Mouse (Mus musculus) neural tube, embryonic 11.5 days (tissue): Measurements from ENCODE around the gene Hibch. TPM values are rescaled to one million over a fixed set of nuclear protein-coding genes. Genes with fewer than 3 reads are reported as not detected.
"Not testable (repeated sequence)": the region's sequence is repeated elsewhere in the genome, so short reads cannot be mapped to it uniquely, and the experiment has no call there.

Experiments
- ATAC-seq: fragments of 200-750 bp; cut with Nextera tagmentation; 2 replicates; pipeline ENCODE4 v1.8.0; 2017; ENCODE audit warnings: moderate number of reproducible peaks, mild to moderate bottlenecking, moderate TSS enrichment, moderate library complexity; ENCODE audit not compliant: insufficient read depth, low FRiP score, low TSS enrichment
- DNase-seq: peaks from one replicate; pipeline ENCODE4 v3.0.0-alpha.2; 2015; ENCODE audit warnings: low spot score
- H3K27ac ChIP-seq: fragments of 300-500 bp; sonication (generic); 2 replicates; pipeline ENCODE4 v1.5.1; 2014; ENCODE audit warnings: low read depth, mild to moderate bottlenecking, low read length
- H3K27me3 ChIP-seq: fragments of 300-500 bp; sonication (generic); 2 replicates; pipeline ENCODE4 v1.6.1; 2014; ENCODE audit warnings: mild to moderate bottlenecking, low read length, mixed read lengths; ENCODE audit not compliant: control insufficient read depth, insufficient read depth
- H3K36me3 ChIP-seq: fragments of 300-500 bp; sonication (generic); 2 replicates; pipeline ENCODE4 v1.6.1; 2014; ENCODE audit warnings: mild to moderate bottlenecking, low read length, moderate library complexity, mixed read lengths; ENCODE audit not compliant: control insufficient read depth, insufficient read depth
- H3K4me1 ChIP-seq: fragments of 300-500 bp; sonication (generic); 2 replicates; pipeline ENCODE4 v1.6.1; 2014; ENCODE audit warnings: low read length, mixed read lengths; ENCODE audit not compliant: control insufficient read depth, insufficient read depth
- H3K4me2 ChIP-seq: fragments of 300-500 bp; sonication (generic); 2 replicates; pipeline ENCODE4 v1.6.1; 2014; ENCODE audit warnings: low read depth, mild to moderate bottlenecking, moderate library complexity
- H3K4me3 ChIP-seq: fragments of 300-500 bp; sonication (generic); 2 replicates; pipeline ENCODE4 v1.5.1; 2014; ENCODE audit warnings: low read depth, low read length
- H3K9ac ChIP-seq: fragments of 300-500 bp; sonication (generic); 2 replicates; pipeline ENCODE4 v1.6.1; 2014; ENCODE audit warnings: mild to moderate bottlenecking, low read length
- H3K9me3 ChIP-seq: fragments of 300-500 bp; sonication (generic); 2 replicates; pipeline ENCODE4 v1.6.1; 2016; ENCODE audit warnings: low read length; ENCODE audit not compliant: control insufficient read depth
- WGBS: fragments of 180-500 bp; shearing (Covaris S2); extraction: QIAGEN DNeasy Blood & Tissue Kit; methylation state at CpG from one replicate; pipeline ENCODE4 v1.1.7; 2014; 5-methylcytosine and 5-hydroxymethylcytosine counted together
- polyA plus RNA-seq: library from polyadenylated mRNA; unstranded; fragments of >200 nt; fragmentation: Nextera tagmentation; extraction: Ambion mirVana; gene quantifications from 2 replicates; pipeline ENCODE4 v1.2.1, GENCODE M21; 2014

The Hibch gene
- polyA plus RNA-seq, 1 experiment from 2014 or later: 34.2 TPM

DNA sequence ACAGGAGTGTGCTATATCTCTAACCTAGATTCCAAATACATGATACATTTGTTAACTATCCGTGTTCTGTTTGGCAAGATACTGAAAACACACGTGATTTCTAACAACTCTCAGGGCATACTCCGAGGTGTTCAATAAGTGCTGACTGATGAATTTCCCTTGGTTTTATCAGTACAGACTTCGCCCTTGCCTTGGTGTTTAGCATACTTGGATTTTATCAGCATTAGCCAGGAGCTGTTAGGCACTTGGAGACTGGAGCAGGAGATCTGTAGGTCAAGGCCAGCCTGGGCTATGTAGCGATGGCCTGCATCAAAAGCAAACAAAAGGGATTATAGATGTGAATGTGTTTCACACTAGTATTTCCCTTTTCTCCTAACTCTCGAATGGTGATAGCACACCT lies 36.3 kb upstream of the Hibch start:
- no peak overlapping the region for H3K4me3 ChIP-seq
- WGBS: 90% methylated on average over 6 of the region's 6 CpGs
- H3K4me2 ChIP-seq: no peak overlapping the region
- H3K4me1 ChIP-seq: no peaks in the 10 kb centered on the region
- DNase-seq (no peak), ATAC-seq (no peak)
- H3K9ac ChIP-seq: no peak overlapping the region
- H3K27me3 ChIP-seq: no peaks in the 10 kb centered on the region
- no peaks in the 10 kb centered on the region for H3K9me3 ChIP-seq
- no peak overlapping the region for H3K27ac ChIP-seq
- H3K36me3 ChIP-seq: no peaks in the 10 kb centered on the region

DNA sequence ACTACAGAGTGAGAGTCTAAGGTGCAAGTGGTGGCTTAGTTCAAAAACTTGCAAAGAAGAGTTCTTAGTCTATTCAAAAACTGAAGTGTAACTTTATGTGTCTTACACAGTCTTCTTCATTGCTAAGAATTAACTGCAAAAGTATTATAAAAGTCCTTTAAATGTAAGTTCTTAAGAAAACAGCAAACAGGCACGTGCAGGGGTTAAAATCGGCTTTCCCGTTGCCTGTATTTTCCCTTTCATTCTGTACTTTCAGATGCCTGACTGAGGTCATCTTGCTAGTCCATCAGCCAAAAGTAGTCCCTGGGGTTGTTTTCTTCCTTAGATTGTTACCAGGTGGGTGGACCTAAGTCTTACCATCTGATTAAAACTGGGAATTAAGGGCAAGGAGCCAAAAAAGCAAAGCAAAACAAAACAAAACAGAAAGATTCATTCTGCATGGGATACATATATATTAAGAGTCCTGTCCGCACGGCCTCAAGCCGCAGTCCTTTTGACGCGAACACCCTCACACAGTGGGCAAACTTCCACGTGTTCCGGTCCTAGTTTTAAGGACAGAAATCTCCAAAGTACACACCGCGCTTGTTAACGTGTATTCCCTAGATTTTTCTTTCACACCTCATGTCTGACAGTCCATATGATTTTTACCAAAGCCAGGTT lies 28.4 kb upstream of the Hibch start:
- Histone ChIP-seq H3K4me3 (no peak overlapping the region), H3K27ac (no peak overlapping the region), H3K9ac (no peak overlapping the region), H3K4me1 (no peaks in the 10 kb centered on the region), H3K27me3 (no peaks in the 10 kb centered on the region), H3K4me2 (peak overlapping the region; percentile 86), H3K9me3 (no peaks in the 10 kb centered on the region), H3K36me3 (no peaks in the 10 kb centered on the region)
- ATAC-seq: peak; percentile 50
- WGBS: 62% methylated on average over 13 of the region's 13 CpGs
- DNase-seq: peak; percentile 17

DNA sequence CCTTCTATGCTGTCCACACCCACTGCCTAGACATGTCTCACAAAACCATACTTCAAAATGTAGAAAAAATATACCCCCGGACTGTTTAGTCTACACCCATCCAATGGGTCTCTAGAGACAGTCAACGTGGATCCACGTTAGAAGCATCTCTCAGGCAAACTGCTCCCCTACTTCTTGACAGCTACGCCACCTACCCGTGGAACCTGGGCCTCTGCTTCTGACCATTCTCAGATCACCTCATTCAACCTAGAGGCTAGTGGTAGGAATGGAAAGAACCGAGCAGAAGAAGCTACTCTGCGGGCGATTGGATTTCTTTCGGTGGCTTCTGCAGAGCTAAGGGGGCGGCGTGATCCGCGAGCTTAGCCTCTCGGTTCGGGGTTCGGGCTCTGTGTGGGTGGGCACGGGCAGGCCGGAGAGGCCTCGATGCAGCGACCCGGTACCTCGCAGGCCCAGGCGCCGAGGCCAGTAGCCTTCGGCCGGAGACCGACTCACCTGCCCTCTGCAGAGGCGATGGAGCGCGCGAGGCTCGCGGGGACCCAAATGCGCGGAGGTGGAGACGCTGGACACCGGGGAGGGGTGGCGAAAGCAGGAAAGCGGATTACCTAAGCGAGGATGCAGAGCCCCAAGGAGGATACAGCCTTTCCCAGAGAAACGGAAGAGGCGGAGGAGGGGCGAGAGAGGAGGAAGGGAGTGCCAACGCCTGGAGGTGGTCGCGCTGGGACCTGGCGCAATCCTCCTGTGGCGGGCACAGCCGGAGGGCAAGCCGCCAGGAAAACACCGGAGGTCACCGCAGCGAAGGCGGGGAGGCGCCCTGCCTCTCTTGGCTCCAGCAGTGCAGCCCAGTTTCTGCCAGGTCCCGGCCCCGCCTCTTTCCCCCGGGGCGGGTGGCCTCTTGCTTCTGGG lies 27.6 kb upstream of the Hibch start, which contains the start of gene Inpp1:
Inpp1 (minus strand) TSS at position 779 of the 903 bp plus-strand sequence.
- H3K27me3 ChIP-seq: no peaks in the 10 kb centered on the region
- H3K4me2 ChIP-seq: peak within 1 kb of the TSS; percentile 86
- H3K4me3 ChIP-seq: peak within 1 kb of the TSS; percentile 69
- H3K4me1 ChIP-seq: no peaks in the 10 kb centered on the region
- H3K9me3 ChIP-seq: no peaks in the 10 kb centered on the region
- no peaks in the 10 kb centered on the region for H3K36me3 ChIP-seq
- DNase-seq (peak; percentile 71), ATAC-seq (peak; percentile 75)
- 0 out of 2 replicates have a peak within 1 kb of the TSS, but pooled peaks have one; percentile 14 for H3K27ac ChIP-seq
- peak within 1 kb of the TSS; percentile 86 for H3K9ac ChIP-seq
- WGBS: under 1% methylated on average over 56 of the region's 59 CpGs

DNA sequence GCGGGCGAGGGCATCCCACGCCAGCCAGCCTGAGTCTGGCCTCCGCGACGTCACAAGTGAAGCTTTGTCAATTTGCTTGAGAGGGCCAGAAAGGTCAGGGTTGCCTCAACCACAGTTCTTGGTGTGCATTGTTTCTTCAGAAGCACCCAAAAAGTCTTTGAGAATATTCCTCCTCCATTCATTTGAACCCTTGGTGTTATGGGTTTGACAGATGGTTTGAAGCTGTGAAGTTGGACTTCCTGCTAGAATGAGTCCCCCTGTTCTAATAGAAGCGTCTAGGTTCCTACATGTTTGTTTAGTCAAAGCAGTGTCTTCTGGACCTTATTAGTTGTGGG lies 26.9 kb upstream of the Hibch start:
- Histone ChIP-seq H3K4me1 (no peaks in the 10 kb centered on the region), H3K27me3 (no peaks in the 10 kb centered on the region), H3K9me3 (no peaks in the 10 kb centered on the region), H3K4me2 (peak overlapping the region; percentile 86), H3K9ac (peak overlapping the region; percentile 86), H3K36me3 (no peaks in the 10 kb centered on the region), H3K27ac (no peak overlapping the region), H3K4me3 (peak overlapping the region; percentile 69)
- DNase-seq (no peak), ATAC-seq (no peak)
- WGBS: 3% methylated on average over 7 of the region's 7 CpGs

DNA sequence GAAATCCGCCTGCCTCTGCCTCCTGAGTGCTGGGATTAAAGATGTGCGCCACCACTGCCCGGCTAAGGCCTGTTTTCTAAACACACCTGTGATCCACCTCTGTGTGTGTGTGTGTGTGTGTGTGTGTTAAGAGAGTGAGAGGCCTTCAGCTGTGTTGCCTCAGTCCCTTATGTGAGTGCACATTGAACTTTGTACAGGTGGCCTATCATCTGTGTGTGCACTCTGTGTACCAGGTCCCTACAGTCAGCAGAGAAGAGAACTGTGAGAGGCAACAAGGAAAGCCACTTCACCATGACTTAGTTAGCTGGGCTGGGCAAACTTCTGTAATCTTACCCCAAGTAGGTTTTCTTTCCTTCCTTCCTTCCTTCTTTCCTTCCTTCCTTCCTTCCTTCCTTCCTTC lies 5.6 kb upstream of the Hibch start:
- no peaks in the 10 kb centered on the region for H3K4me1 ChIP-seq
- H3K36me3 ChIP-seq: no peaks in the 10 kb centered on the region
- no peak overlapping the region for H3K27ac ChIP-seq
- H3K9ac ChIP-seq: no peak overlapping the region
- ATAC-seq (no peak), DNase-seq (no peak)
- no peaks in the 10 kb centered on the region for H3K9me3 ChIP-seq
- WGBS: 97% methylated on average over 3 of the region's 3 CpGs
- H3K27me3 ChIP-seq: no peaks in the 10 kb centered on the region
- no peak overlapping the region for H3K4me2 ChIP-seq
- no peak overlapping the region for H3K4me3 ChIP-seq

DNA sequence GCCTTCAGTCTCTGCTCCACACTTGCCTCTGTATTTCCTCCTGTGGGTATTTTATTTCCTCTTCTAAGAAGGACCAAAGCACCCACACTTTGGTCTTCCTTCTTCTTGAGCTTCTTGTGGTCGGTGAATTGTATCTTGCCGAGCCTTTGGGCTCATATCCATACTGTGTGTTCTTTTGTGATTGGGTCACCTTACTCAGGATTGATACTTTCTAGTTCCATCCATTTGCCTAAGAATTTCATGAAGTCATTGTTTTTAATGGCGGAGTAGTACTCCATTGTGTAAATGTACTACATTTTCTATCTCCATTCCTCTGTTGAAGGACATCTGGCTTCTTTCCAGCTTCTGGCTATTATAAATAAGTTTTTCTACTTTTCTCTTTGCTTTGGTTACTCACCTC lies 375 bp upstream of the Hibch start:
- Histone ChIP-seq H3K27me3 (no peaks in the 10 kb centered on the region), H3K4me3 (peak overlapping the region; percentile 53; the same call in 1 of the 2 replicates), H3K9ac (no peak overlapping the region), H3K9me3 (no peaks in the 10 kb centered on the region), H3K36me3 (no peaks in the 10 kb centered on the region), H3K27ac (no peak overlapping the region), H3K4me2 (peak overlapping the region; percentile 30), H3K4me1 (no peaks in the 10 kb centered on the region)
- ATAC-seq (peak; percentile 14; the same call in 1 of the 2 replicates), DNase-seq (no peak)
- WGBS: 22% methylated on average over 3 of the region's 3 CpGs

DNA sequence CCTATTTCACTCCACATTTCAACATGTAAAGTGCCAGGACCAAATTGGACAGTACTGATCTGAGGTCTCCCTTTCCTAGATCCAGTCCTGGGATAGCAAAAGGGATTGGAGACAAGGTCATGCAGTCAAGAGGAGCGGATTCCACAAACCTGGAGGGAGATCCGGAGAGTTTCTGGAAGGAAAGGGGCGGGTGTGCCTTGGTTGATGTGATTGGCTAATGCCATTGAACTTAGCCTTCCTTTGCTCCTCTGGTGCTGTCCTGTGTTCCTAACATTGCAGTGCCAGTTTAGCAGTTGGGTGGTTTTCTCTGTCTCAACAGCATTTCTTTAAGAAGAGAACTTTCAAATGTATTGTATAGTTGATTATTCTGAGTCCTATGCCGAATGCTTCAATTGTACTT lies 1.8 kb downstream of the Hibch start:
- H3K4me2 ChIP-seq: no peak overlapping the region
- no peaks in the 10 kb centered on the region for H3K36me3 ChIP-seq
- H3K4me3 ChIP-seq: no peak overlapping the region
- H3K9me3 ChIP-seq: no peaks in the 10 kb centered on the region
- H3K4me1 ChIP-seq: no peaks in the 10 kb centered on the region
- H3K27ac ChIP-seq: no peak overlapping the region
- ATAC-seq (no peak), DNase-seq (no peak)
- H3K9ac ChIP-seq: no peak overlapping the region
- no peaks in the 10 kb centered on the region for H3K27me3 ChIP-seq
- 81% methylated on average over 4 of the region's 4 CpGs for WGBS

DNA sequence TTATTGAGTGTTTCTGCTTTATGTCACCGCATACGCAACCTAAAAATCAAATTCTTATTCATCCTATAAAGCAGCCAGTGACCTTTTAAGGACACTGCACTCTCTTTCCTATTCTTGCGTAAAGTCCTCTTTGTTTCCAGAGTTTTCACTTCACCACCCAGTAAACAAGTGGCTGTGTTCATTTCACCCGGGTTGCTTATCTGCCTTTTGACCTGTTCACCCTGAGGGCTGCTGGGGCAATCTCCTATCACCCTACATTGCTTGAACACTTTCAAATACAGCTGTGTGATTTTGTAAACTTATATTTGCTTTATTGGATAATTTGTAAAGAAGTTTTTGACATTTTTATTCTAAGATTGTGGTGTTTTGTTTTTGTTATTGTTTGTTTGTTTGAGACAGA lies 4.7 kb downstream of the Hibch start:
- Histone ChIP-seq H3K9ac (no peak overlapping the region), H3K4me1 (no peaks in the 10 kb centered on the region), H3K36me3 (no peaks in the 10 kb centered on the region), H3K4me2 (no peak overlapping the region), H3K27ac (no peak overlapping the region), H3K4me3 (no peak overlapping the region), H3K27me3 (no peaks in the 10 kb centered on the region), H3K9me3 (no peaks in the 10 kb centered on the region)
- DNase-seq: no peak
- no peak for ATAC-seq
- 81% methylated on average over 4 of the region's 4 CpGs for WGBS

DNA sequence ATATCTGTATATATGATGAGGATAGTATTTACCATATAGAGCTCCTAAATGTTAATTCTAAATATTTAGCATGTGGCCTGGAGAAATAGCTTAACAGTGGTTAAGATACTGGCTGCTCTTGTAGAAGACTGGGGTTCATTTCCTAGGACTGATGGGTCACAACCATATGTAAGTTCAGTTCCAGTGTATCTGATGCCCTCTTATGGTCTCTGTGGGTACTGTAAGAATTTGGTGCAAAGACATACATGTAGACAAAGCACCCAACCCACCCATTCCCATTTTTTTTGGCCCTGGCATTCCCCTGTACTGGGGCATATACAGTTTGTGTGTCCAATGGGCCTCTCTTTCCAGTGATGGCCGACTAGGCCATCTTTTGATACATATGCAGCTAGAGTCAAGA lies 9.3 kb downstream of the Hibch start:
- WGBS: no CpG with 5 or more reads among the region's 1 CpGs
- not testable (repeated sequence) for H3K9me3 ChIP-seq, ATAC-seq, H3K27me3 ChIP-seq, H3K36me3 ChIP-seq, H3K4me2 ChIP-seq, H3K9ac ChIP-seq, H3K4me1 ChIP-seq, DNase-seq, H3K4me3 ChIP-seq, H3K27ac ChIP-seq
